Mouse (Mus musculus) midbrain, postnatal 0 days (tissue): ENCODE data around the gene Fthl17f. TPM values are rescaled to one million over a fixed set of nuclear protein-coding genes. Genes with fewer than 3 reads are reported as not detected.
A peak's percentile ranks its signal among the peaks of the same experiment; 100 is the strongest.
"Not testable (repeated sequence)": the region's sequence is repeated elsewhere in the genome, so short reads cannot be mapped to it uniquely, and the experiment has no call there.

Source experiments
- ATAC-seq: fragments of 200-750 bp; cut with Nextera tagmentation; 2 replicates; pipeline ENCODE4 v1.8.0; 2017; ENCODE audit warnings: moderate number of reproducible peaks, mild to moderate bottlenecking, moderate TSS enrichment, moderate library complexity; ENCODE audit not compliant: low FRiP score
- DNase-seq: peaks from one replicate; pipeline ENCODE4 v3.0.0-alpha.2; 2015; ENCODE audit warnings: low spot score
- H3K27ac ChIP-seq: fragments of 300-500 bp; sonication (generic); 2 replicates; pipeline ENCODE4 v1.5.1; 2014; ENCODE audit warnings: low read depth, mild to moderate bottlenecking, low read length, mixed read lengths
- H3K27me3 ChIP-seq: fragments of 300-500 bp; sonication (generic); 2 replicates; pipeline ENCODE4 v1.6.1; 2014; ENCODE audit warnings: low read length, control low read depth, mixed read lengths; ENCODE audit not compliant: insufficient read depth
- H3K36me3 ChIP-seq: fragments of 300-500 bp; sonication (generic); 2 replicates; pipeline ENCODE4 v1.6.1; 2014; ENCODE audit warnings: low read length, control low read depth, mixed read lengths; ENCODE audit not compliant: insufficient read depth
- H3K4me1 ChIP-seq: fragments of 300-500 bp; sonication (generic); 2 replicates; pipeline ENCODE4 v1.6.1; 2014; ENCODE audit warnings: mild to moderate bottlenecking, control low read depth, antibody characterized with exemption, low read length, mixed read lengths; ENCODE audit not compliant: insufficient read depth
- H3K4me2 ChIP-seq: fragments of 300-500 bp; sonication (generic); 2 replicates; pipeline ENCODE4 v1.6.1; 2014; ENCODE audit warnings: low read depth, mild to moderate bottlenecking, low read length, mixed read lengths; ENCODE audit not compliant: poor library complexity, severe bottlenecking
- H3K4me3 ChIP-seq: fragments of 300-500 bp; sonication (generic); 2 replicates; pipeline ENCODE4 v1.5.1; 2014; ENCODE audit warnings: low read depth, mild to moderate bottlenecking, low read length, moderate library complexity
- H3K9ac ChIP-seq: fragments of 300-500 bp; sonication (generic); replicated peaks from 2 replicates; pipeline ENCODE4 v1.6.1; 2014; ENCODE audit warnings: mild to moderate bottlenecking, low read length, moderate library complexity, mixed read lengths; ENCODE audit not compliant: poor library complexity, severe bottlenecking
- H3K9me3 ChIP-seq: fragments of 300-500 bp; sonication (generic); 2 replicates; pipeline ENCODE4 v1.6.1; 2016; ENCODE audit warnings: low read length, control low read depth
- CTCF ChIP-seq: IDR thresholded peaks from 2 replicates; pipeline ENCODE4 v1.5.1; 2016; ENCODE audit warnings: antibody characterized with exemption, mild to moderate bottlenecking
- WGBS: fragments of 180-500 bp; shearing (Covaris S2); extraction: QIAGEN DNeasy Blood & Tissue Kit; methylation state at CpG from one replicate; pipeline ENCODE4 v1.1.7; 2014; 5-methylcytosine and 5-hydroxymethylcytosine counted together
- polyA plus RNA-seq: library from polyadenylated mRNA; unstranded; fragments of >200 nt; fragmentation: Nextera tagmentation; extraction: Ambion mirVana; gene quantifications from 2 replicates; pipeline ENCODE4 v1.2.1, GENCODE M21; 2015
- total RNA-seq: library from RNA; depleted of rRNA; stranded (reverse); fragments of >200 nt; gene quantifications from 2 replicates; pipeline ENCODE4 v1.2.3, GENCODE M21; 2014; rRNA removed

Fthl17f gene
- not detected in 2 replicates for total RNA-seq
- polyA plus RNA-seq: not detected in 2 replicates

DNA sequence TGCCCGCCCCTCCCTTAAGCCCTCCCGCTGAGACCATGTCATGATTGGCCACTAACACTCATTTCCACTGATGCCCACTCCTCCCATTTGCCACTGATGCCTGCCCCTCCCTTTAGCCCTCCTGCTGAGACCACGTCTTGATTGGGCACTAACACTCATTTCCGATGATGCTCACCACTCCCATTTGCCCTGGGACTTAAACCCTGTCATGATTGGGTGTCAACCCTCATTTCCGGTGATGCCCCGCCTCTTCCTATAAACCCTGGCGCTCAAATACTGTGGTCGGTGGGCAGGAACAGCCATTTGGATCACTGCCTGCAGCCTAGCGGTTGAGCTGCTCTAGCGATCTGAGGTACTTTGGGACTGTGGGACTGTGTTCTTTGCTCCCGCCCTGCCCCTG lies at the start of gene Fthl17f:
Gene Fthl17f, plus strand, starts transcription at position 301 of the 400 bp plus-strand sequence.
- H3K9me3 ChIP-seq, H3K27me3 ChIP-seq, H3K4me2 ChIP-seq, DNase-seq, H3K4me1 ChIP-seq, H3K27ac ChIP-seq, H3K36me3 ChIP-seq, H3K4me3 ChIP-seq, H3K9ac ChIP-seq, ATAC-seq: not testable (repeated sequence)
- 91% methylated on average over 11 of the region's 11 CpGs for WGBS

DNA sequence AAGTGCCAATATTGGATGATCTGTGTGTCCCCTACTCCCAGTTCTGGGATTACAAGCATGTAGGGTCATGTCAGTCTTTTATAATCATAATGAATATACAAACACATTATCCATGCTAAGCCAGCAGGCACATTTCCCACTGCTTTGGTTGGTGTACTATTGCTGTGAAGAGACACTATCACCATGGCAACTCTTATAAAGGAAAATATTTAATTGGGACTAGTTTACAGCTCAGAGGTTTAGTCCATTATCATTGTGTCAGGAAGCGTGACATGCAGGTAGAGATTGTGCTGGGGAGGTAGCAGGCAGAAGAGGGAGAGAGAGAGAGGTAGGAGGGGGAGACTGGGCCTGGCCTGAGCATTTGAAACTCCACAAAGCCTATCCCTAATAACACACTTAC lies 46.7 kb upstream of the Fthl17f start:
- H3K36me3 ChIP-seq: no peaks in the 10 kb centered on the region
- no peaks in the 10 kb centered on the region for H3K9me3 ChIP-seq
- TF ChIP-seq CTCF: no peak
- H3K4me3 ChIP-seq: no peak overlapping the region
- DNase-seq: peak; percentile 8
- no peaks in the 10 kb centered on the region for H3K4me1 ChIP-seq
- 40% methylated on average over 1 of the region's 1 CpGs for WGBS
- no peak overlapping the region for H3K9ac ChIP-seq
- H3K27ac ChIP-seq: no peak overlapping the region
- no peaks in the 10 kb centered on the region for H3K27me3 ChIP-seq
- ATAC-seq: peak; percentile 44; the same call in 1 of the 2 replicates
- H3K4me2 ChIP-seq: no peak overlapping the region

DNA sequence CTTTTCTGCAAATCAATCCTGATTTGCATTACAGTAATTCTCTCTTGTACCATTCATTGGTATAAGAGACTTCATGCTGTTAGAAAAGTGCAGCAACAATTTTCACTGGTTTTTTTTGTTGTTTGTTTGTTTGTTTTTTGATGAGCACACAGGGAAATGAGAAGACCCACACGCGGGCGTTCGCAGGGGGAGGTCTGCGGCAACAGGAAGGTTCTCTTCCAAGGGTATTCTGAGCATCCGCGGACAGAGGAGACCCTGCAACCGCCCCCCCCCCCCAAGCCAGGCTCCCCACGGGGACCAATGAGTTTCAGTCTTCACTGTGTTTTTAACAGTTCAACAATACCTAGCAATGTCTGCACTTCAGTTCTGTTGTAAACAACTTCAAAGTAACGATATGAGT lies 43.3 kb upstream of the Fthl17f start:
- H3K4me1 ChIP-seq: no peaks in the 10 kb centered on the region
- no peak for TF ChIP-seq CTCF
- WGBS: 59% methylated on average over 10 of the region's 10 CpGs
- no peak for DNase-seq
- no peaks in the 10 kb centered on the region for H3K27me3 ChIP-seq
- H3K36me3 ChIP-seq: no peaks in the 10 kb centered on the region
- H3K4me3 ChIP-seq: no peak overlapping the region
- no peak overlapping the region for H3K9ac ChIP-seq
- H3K4me2 ChIP-seq: no peak overlapping the region
- H3K9me3 ChIP-seq: no peaks in the 10 kb centered on the region
- H3K27ac ChIP-seq: no peak overlapping the region
- no peak for ATAC-seq

DNA sequence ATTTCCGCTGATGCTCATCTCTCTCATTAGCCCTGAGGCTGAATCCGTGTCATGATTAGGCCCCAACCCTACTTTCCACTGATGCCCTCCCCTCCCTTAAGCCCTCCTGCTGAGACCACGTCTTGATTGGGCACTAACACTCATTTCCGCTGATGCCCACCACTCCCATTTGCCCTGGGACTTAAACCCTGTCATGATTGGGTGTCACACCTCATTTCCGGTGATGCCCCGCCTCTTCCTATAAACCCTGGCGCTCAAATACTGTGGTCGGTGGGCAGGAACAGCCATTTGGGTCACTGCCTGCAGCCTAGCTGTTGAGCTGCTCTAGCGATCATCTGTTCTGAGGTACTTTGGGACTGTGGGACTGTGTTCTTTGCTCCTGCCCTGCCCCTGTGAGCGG lies 29.6 kb upstream of the Fthl17f start, which contains the start of gene Fthl17e:
Gene Fthl17e, plus strand, starts transcription at position 301 of the 400 bp plus-strand sequence.
- DNase-seq, H3K4me1 ChIP-seq, H3K4me3 ChIP-seq, H3K9me3 ChIP-seq, H3K27me3 ChIP-seq, ATAC-seq, H3K36me3 ChIP-seq, H3K4me2 ChIP-seq, H3K9ac ChIP-seq, H3K27ac ChIP-seq: not testable (repeated sequence)
- WGBS: no CpG with 5 or more reads among the region's 10 CpGs

DNA sequence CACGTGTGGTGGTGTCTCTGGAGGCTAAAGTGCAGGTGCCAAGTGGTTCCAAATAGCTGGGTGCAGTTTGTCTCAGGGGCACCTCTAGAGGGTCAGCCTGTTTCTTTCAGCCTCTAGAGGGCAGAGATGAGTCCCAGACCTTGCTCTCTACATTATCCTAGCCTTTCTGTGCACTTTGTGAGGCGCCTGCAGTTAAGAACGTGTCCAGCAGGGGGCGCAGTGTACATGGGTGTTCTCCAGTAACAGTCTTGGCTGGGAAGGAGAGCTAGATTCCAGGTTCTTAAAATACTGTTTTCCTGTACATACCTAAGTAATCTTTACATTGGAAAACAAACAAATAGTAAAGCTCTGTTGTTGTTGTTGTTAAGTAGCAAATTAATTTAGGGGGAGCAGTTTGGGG lies 21.2 kb upstream of the Fthl17f start:
- WGBS: 36% methylated on average over 3 of the region's 4 CpGs
- DNase-seq, H3K27me3 ChIP-seq, ATAC-seq, H3K9me3 ChIP-seq, H3K9ac ChIP-seq, H3K27ac ChIP-seq, H3K4me1 ChIP-seq, H3K36me3 ChIP-seq, H3K4me3 ChIP-seq, H3K4me2 ChIP-seq: not testable (repeated sequence)

DNA sequence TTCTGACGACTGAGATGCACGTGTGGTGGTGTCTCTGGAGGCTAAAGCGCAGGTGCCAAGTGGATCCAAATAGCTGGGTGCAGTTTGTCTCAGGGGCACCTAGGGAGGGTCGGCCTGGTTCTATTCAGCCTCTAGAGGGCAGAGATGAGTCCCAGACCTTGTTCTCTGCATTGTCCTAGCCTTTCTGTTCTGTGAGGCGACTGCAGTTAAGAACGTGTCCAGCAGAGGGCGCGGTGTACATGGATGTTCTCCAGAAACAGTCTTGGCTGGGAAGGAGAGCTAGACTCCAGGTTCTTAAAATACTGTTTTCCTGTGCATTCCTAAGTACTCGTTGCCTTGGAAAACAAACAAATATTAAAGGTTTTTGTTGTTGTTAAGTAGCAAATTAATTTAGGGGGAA lies 1.9 kb upstream of the Fthl17f start:
- 23% methylated on average over 4 of the region's 9 CpGs for WGBS
- 0 out of 2 replicates have a peak, but pooled peaks have one; percentile 34 for ATAC-seq
- not testable (repeated sequence) for DNase-seq, H3K9ac ChIP-seq, H3K4me2 ChIP-seq, H3K27me3 ChIP-seq, H3K36me3 ChIP-seq, H3K4me3 ChIP-seq, H3K4me1 ChIP-seq, H3K27ac ChIP-seq, H3K9me3 ChIP-seq
- peak; percentile 54 for TF ChIP-seq CTCF
